Mouse (Mus musculus) NIH3T3 (cell line): ENCODE data around the gene Dcst1.
A peak's percentile ranks its signal among the peaks of the same experiment; 100 is the strongest.

Source experiments
- DNase-seq: peaks from one replicate; pipeline ENCODE4 v3.0.0-alpha.2; 2012; ENCODE audit warnings: low read depth

Dcst1 gene

DNA sequence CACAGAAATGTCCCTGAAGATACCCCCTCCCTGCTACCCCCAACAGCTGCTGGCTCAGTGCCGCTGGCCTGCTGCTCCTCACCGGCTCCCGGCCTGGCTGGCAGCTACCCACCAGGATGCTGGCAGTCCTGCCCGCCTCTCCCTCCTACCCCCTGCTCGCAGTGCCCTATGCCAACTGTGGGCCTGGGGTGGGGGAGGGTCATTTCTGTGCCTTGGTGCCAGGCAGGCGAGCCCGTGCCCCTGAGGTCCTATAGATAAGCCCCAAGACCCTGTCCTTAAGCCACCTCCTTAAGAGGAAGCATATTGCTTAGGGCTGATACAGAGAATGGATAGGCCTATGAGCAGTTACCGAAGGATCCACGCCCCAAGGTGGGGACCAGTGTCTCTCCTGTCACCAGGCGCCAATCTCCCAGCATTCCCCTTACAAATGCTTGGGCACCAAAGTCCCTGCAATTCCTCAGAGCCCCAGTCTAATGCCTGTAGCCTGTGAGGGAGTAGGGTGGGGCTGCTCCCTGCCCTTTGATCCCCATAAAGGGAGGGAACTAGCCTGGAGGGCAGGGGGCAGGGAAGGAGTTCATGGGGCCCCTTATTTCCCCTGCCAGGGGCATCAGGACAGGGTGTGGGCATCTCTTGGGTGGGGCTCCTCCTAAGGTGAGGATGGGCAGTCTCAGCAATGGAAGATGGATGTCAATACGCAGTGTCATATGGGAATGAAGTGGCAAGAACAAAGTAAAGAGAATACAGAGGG lies 23.3 kb upstream of the Dcst1 start:
- DNase-seq, result no peak

DNA sequence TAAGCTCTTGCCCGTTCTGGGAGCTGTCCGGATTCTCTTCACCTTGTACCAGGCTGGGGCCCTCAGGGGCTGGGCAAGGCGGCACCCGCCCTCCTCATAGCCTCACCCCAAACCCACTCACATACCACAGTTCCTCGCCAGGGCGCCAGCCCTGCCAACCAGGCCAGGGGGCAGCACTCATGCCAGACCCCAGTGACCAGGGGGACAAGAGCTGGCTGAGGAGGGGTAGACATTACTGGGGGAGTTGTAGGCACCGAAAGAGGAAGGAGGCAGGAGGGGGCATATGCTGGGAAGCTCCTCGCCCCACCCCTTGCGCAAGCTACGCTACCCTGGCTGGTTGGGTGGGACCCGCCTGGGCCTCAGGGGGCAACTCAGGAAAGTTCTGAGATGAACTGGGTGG lies 22.6 kb upstream of the Dcst1 start:
- DNase-seq, result no peak

DNA sequence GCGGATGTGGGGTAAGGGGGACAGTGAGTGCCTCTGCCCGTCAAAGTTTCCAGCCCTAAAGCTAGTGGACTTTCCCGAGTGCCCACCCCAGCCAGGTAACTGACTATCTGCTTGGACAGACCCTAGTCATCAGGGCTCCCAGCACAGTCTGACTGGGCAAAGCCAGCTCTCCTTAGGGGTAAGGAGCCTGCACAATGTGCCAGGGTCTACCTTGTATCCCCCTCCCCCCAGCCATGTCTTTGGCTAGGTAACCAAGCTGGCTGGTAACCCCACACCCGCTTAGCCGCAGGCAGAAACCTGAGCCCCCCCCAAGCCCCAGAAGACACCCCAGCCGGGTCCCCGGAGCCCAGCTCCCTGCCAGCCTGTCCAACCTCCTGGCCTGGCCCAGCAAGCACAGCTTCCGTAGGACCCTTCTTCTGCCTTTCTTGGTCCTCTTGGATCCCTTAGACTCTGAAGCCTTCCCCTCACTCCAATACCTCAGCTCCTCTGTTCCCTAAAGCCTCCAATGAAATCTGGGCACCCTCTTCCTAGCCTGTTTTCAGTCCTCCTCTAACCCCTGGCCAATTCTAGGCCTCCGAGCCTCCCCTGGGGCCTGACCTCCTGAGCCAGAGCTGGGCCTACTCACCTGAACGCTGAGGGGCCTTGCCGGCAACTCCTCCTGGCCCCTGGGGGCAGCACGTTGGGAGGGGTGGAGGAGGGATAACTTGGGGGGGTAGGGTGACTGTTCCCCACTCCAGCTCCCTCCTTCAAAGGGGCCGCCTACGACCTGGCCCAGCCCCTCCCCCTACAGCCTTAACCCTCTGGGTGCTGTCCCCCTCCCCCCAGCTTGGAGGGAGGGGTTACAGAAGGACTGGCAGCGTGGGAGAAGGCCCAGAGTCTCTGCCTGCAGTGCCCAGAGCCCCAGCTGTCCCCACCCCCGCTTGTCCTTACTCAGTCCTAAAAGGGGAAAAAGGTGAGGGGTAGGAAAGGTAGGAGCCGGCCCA lies 21.7 kb upstream of the Dcst1 start:
- no peak for DNase-seq

DNA sequence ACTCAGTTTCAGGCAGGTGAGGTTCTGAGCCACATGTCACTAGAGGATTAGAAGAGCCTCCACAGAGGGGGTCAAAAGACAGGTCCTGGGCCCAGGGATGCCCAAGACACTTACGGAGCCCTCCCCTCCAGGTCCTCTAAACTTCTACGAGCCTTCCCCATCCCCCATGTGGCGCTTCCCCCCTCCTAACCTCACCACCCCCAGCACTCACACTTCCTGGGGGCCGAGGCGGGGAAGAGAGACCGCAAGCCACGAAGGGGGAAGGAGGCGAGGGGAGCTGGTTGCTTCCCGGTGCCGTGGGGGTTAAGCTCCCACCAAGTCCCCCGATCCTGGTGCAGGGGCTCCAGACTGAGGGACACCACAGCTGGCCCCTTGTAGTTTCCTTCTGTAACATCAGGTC lies 20.4 kb upstream of the Dcst1 start:
- no peak for DNase-seq

DNA sequence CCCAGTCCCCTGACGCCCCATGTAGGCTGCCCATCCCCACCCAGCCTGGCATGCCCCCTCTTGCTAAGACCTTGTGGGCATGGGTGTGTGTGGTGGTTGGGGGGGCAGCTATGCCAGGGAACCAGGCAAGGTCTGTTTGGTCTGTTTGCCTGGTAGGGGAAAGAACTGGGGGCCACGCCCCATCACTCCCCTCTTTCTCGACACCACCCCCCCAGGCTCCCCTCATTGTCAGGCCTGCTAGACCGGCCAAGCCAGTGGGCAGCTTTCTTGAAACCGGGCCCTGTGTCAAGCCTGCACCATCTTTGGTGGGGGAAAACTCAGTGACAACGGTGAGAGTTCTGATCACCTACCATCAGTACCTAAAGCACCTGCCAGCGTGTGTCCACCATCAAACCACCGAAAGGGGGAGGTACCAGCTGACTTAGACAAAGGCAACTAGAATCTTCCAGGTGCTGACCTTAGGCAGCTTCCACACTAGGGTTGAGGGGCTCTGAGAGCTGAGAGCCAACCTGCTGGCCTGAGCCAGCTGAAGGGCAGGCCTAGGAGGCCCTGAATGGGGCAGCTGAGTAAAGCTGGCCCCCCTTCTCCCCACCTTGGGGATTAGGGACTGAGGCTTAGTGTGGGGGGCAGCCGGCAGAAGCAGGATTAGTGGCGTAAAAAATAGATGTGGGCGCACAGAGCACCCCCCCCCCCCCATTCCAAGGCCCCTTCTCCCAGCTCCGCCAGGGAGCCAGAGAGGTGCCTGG lies 19.5 kb upstream of the Dcst1 start:
- no peak for DNase-seq

DNA sequence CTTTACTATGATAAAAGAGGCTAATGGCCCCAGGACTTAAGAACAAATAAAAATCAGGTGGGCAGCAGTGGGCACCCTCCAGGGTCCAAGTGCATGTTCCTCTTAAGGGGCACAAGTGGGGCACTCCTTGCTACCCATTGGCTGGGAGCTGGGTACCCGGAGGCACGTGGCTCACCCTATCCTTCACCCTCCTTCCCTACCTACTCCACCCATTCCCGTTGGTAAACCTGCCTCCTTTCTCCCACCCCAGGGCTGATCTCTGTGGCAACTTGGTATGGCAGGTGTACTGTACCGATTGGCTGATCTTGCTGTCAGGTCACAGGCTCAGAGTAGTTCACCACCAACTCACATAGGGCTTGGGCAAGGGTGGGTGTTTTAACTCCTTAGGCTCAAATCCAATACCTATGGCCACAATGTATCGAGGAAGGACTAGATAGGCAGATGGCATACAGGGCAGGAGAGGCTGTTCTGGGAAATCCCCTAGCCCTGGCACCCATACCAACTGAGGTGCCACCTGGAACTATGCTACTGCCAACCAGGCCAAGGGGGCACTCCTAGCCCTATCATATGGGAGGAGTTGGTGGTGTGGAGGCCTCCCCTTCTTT lies 18.7 kb upstream of the Dcst1 start:
- DNase-seq, result no peak

DNA sequence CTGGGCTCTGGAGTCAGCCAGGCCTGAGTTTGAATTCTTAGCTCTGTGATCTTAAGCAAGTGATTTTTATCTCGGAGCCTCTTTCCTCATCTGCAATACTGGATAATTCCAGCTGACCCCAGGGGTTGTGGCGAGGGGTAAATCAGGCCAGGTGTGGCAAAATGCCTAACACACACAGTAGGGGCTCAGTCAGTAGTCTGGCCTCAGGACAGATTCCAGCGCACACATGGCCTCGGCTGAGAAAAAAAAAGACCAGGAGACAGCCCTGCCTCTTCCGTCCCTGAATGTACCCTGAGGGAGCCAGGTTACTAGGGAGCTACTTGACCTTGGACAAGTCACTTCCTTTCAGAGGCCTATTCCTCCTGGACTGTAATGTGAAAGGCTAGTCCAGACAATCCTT lies 17.9 kb upstream of the Dcst1 start:
- no peak for DNase-seq

DNA sequence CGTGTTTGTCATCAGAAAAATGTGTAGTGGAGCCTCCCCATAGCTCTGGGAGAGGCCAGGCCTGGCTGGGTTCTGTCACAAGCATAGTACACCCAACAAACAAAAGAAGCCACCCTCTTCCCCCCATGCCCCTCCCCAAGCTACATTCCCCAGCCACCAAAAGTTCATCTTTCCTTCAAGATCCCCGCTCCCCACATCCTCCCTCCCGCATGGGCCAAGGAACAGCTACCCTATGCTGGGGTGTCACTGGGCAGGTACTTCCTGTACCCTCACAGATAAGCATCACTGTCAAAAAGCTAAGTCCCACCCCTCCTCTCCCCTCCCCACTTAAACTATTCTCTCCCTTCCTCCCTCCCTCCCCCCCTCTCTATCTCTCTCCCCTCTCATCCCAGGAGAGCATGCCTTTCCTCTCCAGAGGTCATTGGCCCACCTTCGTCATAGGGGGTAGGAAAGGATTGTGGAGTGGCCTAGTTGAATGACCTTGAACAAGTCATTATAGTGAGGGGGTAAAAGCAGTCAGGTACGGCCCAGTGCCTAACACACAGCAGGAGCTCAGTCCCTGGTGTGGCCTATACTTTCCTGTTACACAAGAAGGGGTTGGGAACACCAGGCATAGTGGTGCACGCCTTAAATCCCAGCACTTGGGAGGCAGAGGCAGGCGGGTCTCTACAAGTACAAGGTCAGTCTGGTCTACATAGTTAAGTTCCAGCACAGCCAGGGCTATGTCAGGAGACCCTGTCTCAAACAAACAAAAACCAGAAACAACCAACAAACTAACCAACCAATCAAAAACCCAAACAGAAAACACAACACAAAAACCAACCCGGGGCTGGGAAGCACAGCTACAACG lies 17.2 kb upstream of the Dcst1 start:
- no peak for DNase-seq

DNA sequence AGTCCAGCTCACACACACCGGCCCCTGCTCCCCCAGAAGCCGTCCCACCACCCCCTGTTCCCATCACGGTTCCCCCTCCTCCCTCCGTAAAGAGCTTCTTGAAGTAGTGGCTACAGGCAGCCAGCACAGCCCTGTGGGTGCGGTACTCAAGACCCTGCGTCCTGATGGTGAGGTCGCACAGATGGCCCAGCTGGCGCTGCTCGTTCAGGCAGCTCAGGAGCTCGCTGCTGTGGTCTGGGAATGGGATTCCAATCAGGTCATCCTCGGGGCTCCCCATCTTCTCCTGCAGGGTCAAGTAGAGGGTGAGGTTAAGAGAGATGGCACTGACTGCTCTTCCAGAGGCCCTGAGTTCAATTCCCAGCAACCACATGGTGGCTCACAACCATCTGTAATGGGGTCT lies 16.2 kb upstream of the Dcst1 start:
- no peak for DNase-seq

DNA sequence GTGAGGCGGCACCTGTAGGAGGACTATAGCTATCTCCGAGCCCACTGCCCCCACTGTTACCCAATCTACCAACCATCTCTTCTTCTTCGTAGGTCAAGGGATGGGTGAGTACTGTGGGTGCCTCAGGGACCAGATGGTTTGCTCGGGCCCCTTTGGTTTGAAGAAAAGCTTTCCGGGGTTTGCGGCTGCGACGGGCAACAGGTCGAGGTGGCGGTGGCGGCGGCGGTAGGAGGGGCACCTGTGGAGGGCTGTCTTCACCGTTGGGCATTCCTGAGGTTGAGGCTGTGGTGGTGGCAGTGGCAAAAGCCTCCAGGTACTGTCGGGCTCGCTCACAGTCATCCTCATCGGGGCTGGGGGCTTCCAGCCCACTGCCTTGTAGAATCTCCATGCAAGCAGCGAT lies 15.7 kb upstream of the Dcst1 start:
- no peak for DNase-seq

DNA sequence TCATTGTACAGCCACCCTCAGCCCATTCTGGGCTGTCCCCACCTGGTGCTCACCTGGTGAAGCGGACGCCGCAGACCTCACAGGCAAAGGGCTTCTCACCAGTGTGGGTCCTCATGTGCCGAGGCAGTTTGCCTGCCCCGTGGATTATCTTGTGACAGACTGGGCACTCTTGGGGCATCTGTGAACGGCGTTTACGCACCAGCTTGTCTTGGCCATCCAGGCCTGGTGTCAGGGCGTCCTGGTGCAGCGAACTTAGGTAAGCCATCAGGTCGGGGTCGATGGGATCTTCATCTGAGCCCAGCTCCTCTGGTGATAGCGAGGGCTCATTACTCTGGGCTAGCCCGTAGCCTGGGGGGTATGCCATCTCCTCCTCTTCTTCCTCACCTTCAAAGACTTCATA lies 15.2 kb upstream of the Dcst1 start:
- no peak for DNase-seq

DNA sequence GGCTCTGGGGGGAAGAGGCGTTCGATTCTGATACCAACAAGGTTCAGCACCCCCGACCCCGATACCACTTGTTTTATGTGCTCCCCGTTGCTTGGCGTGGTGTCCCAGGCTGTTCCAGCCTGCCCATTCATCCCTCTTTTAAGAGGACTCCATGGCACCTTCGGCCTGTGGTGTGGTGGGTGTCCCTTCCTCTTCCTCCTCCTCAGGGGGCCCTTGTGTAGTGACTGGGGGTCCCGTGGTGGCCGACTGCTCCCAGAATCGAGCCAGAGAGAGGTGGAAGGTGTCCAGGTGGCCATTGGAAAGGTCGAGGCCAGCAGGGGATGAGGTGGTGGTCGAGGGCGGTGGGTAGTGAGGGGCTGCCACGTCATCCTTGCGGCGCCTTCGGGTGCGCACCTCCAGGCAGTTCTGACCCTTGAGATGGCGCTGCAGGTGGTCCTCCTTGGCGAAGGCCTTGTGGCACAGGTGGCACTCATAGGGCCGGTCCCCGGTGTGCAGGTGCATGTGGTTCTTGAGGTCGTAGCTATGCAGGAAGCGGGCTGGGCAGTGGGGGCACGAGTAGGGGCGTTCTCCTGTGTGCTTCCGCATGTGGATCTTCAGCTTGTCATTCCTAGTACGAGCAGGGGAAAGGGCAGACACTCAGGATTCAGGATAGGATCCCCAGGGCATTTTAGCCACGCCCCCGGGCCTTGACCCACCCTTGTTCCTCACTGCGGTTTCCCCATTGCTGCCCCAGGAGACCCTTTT lies 14.5 kb upstream of the Dcst1 start:
- no peak for DNase-seq

DNA sequence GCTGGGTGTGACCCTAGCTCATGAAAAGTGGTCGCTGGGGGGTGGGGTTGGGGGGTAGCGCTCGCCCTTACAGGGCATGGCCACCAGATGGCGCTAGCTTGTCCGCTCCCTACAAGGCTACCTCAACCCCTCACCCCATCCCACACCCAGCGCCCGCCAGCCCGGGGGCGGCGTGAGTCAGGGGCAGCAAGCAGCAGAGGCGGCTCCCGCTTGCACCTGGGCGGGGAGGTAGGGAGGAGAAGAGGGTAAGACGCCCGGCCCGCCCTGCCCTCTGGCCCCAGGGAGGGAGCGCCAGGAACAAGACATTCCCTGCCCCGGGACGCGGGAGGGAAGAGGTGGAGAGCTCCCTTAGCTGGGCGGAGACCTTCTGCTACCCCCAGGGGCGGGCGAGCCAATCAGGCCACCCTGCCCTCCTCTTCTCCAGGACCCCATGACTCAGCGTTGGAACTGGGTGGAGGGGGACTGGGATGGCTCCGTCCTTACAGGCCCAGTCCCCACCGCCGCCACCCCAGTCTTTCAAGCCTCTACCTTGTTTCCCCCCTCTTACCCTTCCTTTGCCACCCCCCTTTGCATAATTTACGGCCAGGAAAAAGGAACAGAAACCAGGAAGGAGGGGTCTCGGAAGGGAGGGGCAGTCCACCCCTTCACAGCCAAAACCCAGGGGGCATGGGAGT lies 13.5 kb upstream of the Dcst1 start:
- peak; percentile 89 for DNase-seq

DNA sequence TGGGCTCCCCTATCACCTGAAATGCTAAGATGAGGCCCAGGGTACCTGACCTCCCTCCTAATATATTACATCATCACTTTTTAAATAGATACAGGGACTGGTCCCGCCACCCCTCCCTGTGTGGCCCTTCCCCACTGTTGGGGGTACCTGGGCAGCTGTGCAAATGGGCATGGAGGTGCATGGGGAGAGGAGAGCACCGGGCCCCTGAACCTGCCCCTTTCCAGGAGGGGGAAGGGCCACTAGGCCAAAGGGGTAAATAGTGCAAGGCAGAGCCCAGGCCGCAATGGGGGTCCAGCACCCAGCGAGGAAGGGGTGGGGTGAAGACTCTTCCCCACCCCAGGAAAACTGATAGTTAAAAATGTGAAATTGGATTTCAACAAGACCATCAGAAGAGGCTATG lies 12.8 kb upstream of the Dcst1 start:
- DNase-seq, result no peak

DNA sequence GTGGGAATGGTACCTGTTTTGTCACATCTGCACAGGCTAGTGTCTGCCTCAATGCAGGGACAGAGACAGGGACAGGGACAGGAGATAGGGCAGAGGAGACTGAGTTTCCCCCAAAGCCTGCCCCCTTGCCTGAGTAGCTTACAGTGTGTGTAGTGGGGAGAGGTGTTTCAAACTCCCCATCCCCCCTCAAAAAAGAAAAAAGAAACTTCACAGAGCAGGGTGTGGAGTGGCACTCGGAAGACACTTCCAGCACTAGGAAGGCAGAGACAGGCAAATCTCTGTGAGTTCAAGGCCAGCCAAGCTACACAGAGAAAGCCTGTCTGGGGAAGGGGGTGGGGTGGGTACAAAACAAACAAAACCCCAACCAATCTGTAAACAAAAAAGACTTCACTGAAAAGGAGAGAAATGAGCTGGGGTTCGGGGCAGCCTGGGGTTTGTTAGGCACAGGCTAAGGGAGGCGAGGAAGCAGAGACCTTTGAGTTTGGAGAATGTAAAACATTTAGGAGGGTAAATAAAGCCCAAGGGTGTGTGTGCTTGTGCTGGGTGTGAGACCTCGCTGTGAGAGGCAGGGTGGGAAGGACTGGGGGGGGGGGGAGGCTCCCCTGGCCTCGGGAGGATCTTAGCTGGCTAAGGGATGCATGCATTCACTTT lies 8.7 kb upstream of the Dcst1 start:
- DNase-seq, result no peak

DNA sequence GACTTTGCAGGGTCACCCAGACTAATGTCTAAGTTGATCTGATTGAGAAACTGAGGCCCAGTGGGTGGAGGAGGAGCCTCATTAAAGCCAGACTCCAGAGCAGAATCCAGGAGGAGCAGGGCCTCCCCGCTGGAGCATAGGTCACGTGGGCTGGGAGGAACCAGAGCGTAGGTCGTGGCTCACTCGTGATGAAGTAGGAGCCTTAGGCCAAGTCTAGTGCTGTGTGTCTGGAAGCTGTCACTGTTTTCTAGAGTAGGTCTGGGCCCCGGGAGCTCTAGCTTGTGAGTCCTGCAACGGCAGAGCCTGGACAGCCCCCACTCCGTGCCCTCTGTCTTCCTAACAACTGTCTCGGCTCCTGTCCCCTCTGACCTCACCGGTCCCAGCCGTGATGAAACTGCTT lies 2.3 kb upstream of the Dcst1 start:
- DNase-seq, result no peak

DNA sequence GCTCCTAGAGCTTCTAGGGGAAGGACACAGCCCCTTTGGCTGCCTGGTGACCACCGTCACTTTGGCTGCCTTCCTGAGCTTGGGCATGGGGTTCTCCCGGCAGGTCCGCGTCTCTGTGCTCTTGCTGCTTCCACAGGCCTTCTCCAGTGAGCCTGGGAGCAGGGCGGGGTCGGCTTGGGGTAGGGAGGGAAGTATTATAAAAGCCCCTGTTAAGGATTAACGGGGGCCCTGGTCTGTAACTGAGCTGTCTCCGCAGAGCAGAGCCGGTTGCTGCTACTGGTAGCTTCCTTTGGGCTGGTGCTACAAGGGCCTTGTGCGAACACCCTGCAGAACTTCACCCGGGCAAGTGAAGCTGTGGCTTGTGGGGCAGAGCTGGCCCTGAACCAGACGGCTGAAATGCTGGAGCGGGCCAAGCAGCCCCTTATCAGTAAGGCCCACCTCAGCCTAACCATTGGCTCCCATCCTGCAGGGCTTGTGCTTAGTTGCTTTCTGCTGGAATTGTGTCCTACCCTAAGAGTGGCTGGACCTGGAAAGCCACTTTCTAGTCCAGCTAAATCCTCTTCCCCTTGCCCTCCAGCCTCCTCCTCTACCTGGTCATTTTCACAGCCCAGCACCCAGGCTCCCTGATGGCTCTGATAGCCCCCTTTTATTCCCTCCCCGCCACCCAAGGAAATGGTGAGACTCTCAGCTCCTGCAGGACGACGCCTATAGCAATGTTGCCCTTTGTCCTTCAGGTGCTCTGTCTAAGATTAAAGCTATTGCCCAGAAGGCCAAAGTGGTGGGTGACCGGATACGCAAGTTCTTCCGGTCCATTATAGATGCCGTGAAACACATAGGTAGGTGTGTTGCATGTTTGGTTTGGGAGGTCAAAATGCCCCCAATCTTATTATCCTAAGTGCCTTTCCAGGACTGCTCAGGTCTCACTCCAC lies 697 bp upstream of the Dcst1 start:
- DNase-seq, result no peak

DNA sequence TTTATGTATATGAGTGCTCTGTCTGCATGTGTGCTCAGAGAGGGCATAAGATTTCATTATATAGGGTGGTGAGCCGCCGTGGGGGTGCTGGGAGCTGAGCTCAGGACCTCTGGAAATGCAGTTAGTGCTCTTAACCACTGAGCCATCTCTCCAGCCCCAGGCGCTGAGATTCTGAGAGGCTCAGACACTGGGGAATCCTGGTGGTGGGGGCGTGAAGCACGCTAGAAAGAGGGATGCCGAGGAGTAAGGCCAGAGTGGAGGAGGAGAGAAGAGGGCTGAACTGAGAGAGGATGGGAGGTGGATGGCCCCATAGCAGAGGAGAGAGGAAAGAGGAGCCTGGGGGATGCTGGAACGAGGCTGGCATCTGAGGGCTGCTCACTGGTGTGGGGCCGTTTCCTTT lies 422 bp downstream of the Dcst1 start:
- DNase-seq, result no peak
